Mouse (Mus musculus): ENCODE data around the gene Gm15557. TPM values are rescaled to one million over a fixed set of nuclear protein-coding genes. Genes with fewer than 3 reads are reported as not detected.

Gene Gm15557
- not detected for polyA plus RNA-seq (2014; fragmentation: Illumina TruSeq; extraction: RNeasy Lipid Tissue Mini Kit (QIAGEN cat#74804); ENCODE audit: low read depth, low replicate concordance)

DNA sequence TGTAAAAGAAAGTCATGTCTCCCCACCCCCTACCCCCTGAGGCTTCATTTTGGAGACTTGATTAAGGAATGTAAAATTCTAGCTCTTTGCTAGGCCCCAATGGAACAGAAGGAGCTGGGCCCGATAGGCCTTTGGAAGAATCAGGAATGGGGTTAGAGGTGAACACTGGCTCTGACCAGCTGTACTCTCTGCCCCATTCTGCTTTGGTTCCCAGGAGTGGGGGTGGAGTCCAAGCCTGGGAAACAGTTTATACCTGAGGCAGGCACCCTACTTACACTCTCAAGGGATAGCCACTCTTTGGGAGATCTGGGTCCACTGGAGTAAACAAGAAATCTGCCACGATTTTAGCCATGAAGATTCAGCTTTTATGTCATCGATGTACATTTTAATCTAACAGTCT lies at the start of gene Gm15557:
Gene Gm15557 (plus strand): TSS at position 48 of the 400 bp plus-strand sequence.

GRCm38 (mm10) chr2:155929531-155930442 lies 10.7 kb upstream of the Gm15557 start, which contains the start of gene Uqcc1:
Gene Uqcc1, minus strand, starts transcription at chr2:155930310.

DNA sequence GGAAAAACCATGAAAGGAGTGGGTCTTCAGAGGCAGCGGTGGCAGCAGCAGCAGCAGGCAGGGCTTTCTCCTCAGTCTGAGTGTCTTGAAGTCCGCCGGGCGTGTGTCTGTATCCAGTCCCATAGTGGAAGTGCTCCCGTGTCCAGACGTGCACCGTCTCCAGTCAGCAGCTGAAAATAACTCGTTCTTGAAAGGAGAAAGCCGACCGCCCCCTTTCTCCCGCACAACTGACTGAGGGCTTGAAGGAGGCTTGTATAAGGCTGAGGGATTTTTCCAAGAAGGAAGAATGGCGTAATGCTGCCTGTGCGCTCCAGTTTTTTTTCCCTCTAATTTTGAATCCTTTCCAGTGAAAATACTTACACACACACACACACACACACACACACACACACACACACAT lies 4.6 kb downstream of the Gm15557 start, which contains the start of gene Gdf5:
Gene Gdf5 (minus strand): TSS at position 244 of the 400 bp plus-strand sequence.

GRCm38 (mm10) chr2:155956134-155957059 lies 15.9 kb downstream of the Gm15557 start, which contains the start of gene Cep250:
Gene Cep250, plus strand, starts transcription at chr2:155956458.

Other genes with a start within 250 kb of the Gm15557 start
- gene Trpc4ap, start 248.3 kb upstream of the Gm15557 start, polyA plus RNA-seq (2014; fragmentation: Illumina TruSeq; extraction: RNeasy Lipid Tissue Mini Kit (QIAGEN cat#74804); ENCODE audit: low read depth, low replicate concordance), result 81.1 TPM
- 9.0 TPM for gene Edem2, start 211.3 kb upstream of the Gm15557 start, polyA plus RNA-seq (2014; fragmentation: Illumina TruSeq; extraction: RNeasy Lipid Tissue Mini Kit (QIAGEN cat#74804); ENCODE audit: low read depth, low replicate concordance)
- gene Gm17581, start 204.9 kb upstream of the Gm15557 start, polyA plus RNA-seq (2014; fragmentation: Illumina TruSeq; extraction: RNeasy Lipid Tissue Mini Kit (QIAGEN cat#74804); ENCODE audit: low read depth, low replicate concordance), result not detected
- gene Procr, start 189.6 kb upstream of the Gm15557 start, polyA plus RNA-seq (2014; fragmentation: Illumina TruSeq; extraction: RNeasy Lipid Tissue Mini Kit (QIAGEN cat#74804); ENCODE audit: low read depth, low replicate concordance), result 1.3 TPM
- gene Mmp24, start 165.4 kb upstream of the Gm15557 start, polyA plus RNA-seq (2014; fragmentation: Illumina TruSeq; extraction: RNeasy Lipid Tissue Mini Kit (QIAGEN cat#74804); ENCODE audit: low read depth, low replicate concordance), result not detected
- 15.5 TPM for gene BC029722, start 121.3 kb upstream of the Gm15557 start, polyA plus RNA-seq (2014; fragmentation: Illumina TruSeq; extraction: RNeasy Lipid Tissue Mini Kit (QIAGEN cat#74804); ENCODE audit: low read depth, low replicate concordance)
- 5.1 TPM for gene Eif6, start 113.8 kb upstream of the Gm15557 start, polyA plus RNA-seq (2014; fragmentation: Illumina TruSeq; extraction: RNeasy Lipid Tissue Mini Kit (QIAGEN cat#74804); ENCODE audit: low read depth, low replicate concordance)
- not detected for gene Fam83c, start 105.9 kb upstream of the Gm15557 start, polyA plus RNA-seq (2014; fragmentation: Illumina TruSeq; extraction: RNeasy Lipid Tissue Mini Kit (QIAGEN cat#74804); ENCODE audit: low read depth, low replicate concordance)
- gene Uqcc1, start 10.4 kb upstream of the Gm15557 start, polyA plus RNA-seq (2014; fragmentation: Illumina TruSeq; extraction: RNeasy Lipid Tissue Mini Kit (QIAGEN cat#74804); ENCODE audit: low read depth, low replicate concordance), result 78.5 TPM
- gene Gdf5, start 4.6 kb downstream of the Gm15557 start, polyA plus RNA-seq (2014; fragmentation: Illumina TruSeq; extraction: RNeasy Lipid Tissue Mini Kit (QIAGEN cat#74804); ENCODE audit: low read depth, low replicate concordance), result not detected
- gene Cep250, start 15.7 kb downstream of the Gm15557 start, polyA plus RNA-seq (2014; fragmentation: Illumina TruSeq; extraction: RNeasy Lipid Tissue Mini Kit (QIAGEN cat#74804); ENCODE audit: low read depth, low replicate concordance), result 1.3 TPM
- gene 6430550D23Rik, start 67.2 kb downstream of the Gm15557 start, polyA plus RNA-seq (2014; fragmentation: Illumina TruSeq; extraction: RNeasy Lipid Tissue Mini Kit (QIAGEN cat#74804); ENCODE audit: low read depth, low replicate concordance), result 1.7 TPM
- gene Ergic3, start 67.3 kb downstream of the Gm15557 start, polyA plus RNA-seq (2014; fragmentation: Illumina TruSeq; extraction: RNeasy Lipid Tissue Mini Kit (QIAGEN cat#74804); ENCODE audit: low read depth, low replicate concordance), result 11.2 TPM
- not detected for gene Fer1l4, start 112.2 kb downstream of the Gm15557 start, polyA plus RNA-seq (2014; fragmentation: Illumina TruSeq; extraction: RNeasy Lipid Tissue Mini Kit (QIAGEN cat#74804); ENCODE audit: low read depth, low replicate concordance)
- 0.16 TPM for gene Spag4, start 124.4 kb downstream of the Gm15557 start, polyA plus RNA-seq (2014; fragmentation: Illumina TruSeq; extraction: RNeasy Lipid Tissue Mini Kit (QIAGEN cat#74804); ENCODE audit: low read depth, low replicate concordance)
- 34.0 TPM for gene Cpne1, start 171.2 kb downstream of the Gm15557 start, polyA plus RNA-seq (2014; fragmentation: Illumina TruSeq; extraction: RNeasy Lipid Tissue Mini Kit (QIAGEN cat#74804); ENCODE audit: low read depth, low replicate concordance)
- 16.5 TPM for gene Rbm12, start 171.2 kb downstream of the Gm15557 start, polyA plus RNA-seq (2014; fragmentation: Illumina TruSeq; extraction: RNeasy Lipid Tissue Mini Kit (QIAGEN cat#74804); ENCODE audit: low read depth, low replicate concordance)
- gene Gm28036, start 186.4 kb downstream of the Gm15557 start, polyA plus RNA-seq (2014; fragmentation: Illumina TruSeq; extraction: RNeasy Lipid Tissue Mini Kit (QIAGEN cat#74804); ENCODE audit: low read depth, low replicate concordance), result 10.1 TPM
- 15.3 TPM for gene Romo1, start 203.3 kb downstream of the Gm15557 start, polyA plus RNA-seq (2014; fragmentation: Illumina TruSeq; extraction: RNeasy Lipid Tissue Mini Kit (QIAGEN cat#74804); ENCODE audit: low read depth, low replicate concordance)
- 185 TPM for gene Nfs1, start 203.5 kb downstream of the Gm15557 start, polyA plus RNA-seq (2014; fragmentation: Illumina TruSeq; extraction: RNeasy Lipid Tissue Mini Kit (QIAGEN cat#74804); ENCODE audit: low read depth, low replicate concordance)
- 423 TPM for gene Rbm39, start 239.5 kb downstream of the Gm15557 start, polyA plus RNA-seq (2014; fragmentation: Illumina TruSeq; extraction: RNeasy Lipid Tissue Mini Kit (QIAGEN cat#74804); ENCODE audit: low read depth, low replicate concordance)

Measured in kidney, adult 10 weeks (tissue).